Mouse (Mus musculus) hematopoietic stem cell, adult 5-6 weeks (primary cell): ENCODE measurements around the gene E2f6. TPM values are rescaled to one million over a fixed set of nuclear protein-coding genes. Genes with fewer than 3 reads are reported as not detected.

Experiments
- ATAC-seq, 2 experiments: fragments of 125-278 bp in 1 of 2; replicated peaks in 1 of 2; 2 replicates each; pipeline ENCODE4 v1.8.0; 2016 to 2017; ENCODE audit warnings: inconsistent platforms in 2 of 2, mild to moderate bottlenecking in 2 of 2, moderate number of reproducible peaks in 2 of 2, low read depth in 1 of 2, moderate TSS enrichment in 1 of 2; ENCODE audit not compliant: low FRiP score in 2 of 2, poor library complexity in 2 of 2, severe bottlenecking in 2 of 2, insufficient read depth in 1 of 2, low TSS enrichment in 1 of 2
- total RNA-seq: library from RNA; stranded (forward); fragments of 172-1452, 232-1000 nt; gene quantifications from 2 replicates; pipeline ENCODE4 v1.2.3, GENCODE M21; 2017

E2f6 gene
- total RNA-seq, 1 experiment from 2014 or later = 63.5 TPM

- ATAC-seq = no peak
These were observed 49.8 kb downstream of the E2f6 start for GRCm38 (mm10) chr12:16860533-16860932.

DNA sequence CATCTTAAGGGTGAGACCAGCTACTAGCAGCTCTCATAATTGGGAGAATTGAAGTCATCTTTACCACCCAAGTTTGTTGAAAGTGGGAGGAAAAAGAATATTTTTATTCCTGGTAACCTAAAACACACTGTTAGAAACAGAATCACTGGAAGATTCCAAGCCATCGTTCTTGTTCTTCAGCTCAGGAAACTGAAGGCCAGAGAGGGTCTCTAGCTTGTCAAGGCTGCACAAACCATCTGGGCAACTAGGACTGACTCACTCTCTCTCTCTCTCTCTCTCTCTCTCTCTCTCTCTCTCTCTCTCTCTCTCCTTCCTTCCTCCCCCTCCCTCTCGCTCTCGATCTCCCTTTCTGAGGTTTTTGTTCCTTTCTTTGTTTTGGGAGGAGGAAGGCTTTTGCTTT lies 50.2 kb downstream of the E2f6 start:
- no peak for ATAC-seq

GRCm38 (mm10) chr12:16864477-16864876 lies 53.7 kb downstream of the E2f6 start:
- ATAC-seq = no peak

- ATAC-seq = no peak; a peak in 1 of 4 replicates
These were observed 55.1 kb downstream of the E2f6 start for GRCm38 (mm10) chr12:16865871-16866270.

GRCm38 (mm10) chr12:16866460-16866859 lies 55.7 kb downstream of the E2f6 start:
- ATAC-seq = peak; percentile 75 to 81

GRCm38 (mm10) chr12:16867306-16867705 lies 56.5 kb downstream of the E2f6 start:
- ATAC-seq = no peak

- ATAC-seq = no peak
These were observed 57.9 kb downstream of the E2f6 start for GRCm38 (mm10) chr12:16868618-16869017.

GRCm38 (mm10) chr12:16869091-16869778 lies 58.5 kb downstream of the E2f6 start:
- ATAC-seq = no peak

DNA sequence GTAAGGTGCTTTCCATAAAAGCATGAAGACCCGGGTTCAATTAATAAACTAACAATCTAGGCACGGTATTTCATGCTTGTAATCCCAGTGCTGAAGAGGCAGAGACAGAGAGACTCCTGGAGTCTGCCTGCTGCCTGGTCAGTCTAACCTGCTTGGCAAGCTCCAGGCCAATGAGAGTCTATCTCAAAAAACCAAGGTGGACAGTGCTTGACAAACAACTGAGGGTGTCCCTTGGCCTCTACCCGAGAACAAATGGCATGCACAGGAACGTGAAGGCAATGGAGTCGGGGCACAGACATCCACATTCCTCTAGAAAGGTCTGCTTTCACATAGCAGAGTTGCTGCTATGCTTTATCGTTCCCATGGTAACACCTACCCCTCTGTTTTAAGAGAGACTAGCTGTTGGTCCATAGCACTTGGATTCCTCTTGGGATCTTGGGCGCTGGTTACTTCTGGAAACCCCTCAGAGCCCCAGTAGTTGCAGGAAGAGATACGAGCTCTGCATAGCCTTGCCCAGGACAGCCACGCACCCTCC lies 59.2 kb downstream of the E2f6 start:
- ATAC-seq = no peak

GRCm38 (mm10) chr12:16870405-16871068 lies 59.8 kb downstream of the E2f6 start:
- ATAC-seq = peak; percentile 24 to 33

DNA sequence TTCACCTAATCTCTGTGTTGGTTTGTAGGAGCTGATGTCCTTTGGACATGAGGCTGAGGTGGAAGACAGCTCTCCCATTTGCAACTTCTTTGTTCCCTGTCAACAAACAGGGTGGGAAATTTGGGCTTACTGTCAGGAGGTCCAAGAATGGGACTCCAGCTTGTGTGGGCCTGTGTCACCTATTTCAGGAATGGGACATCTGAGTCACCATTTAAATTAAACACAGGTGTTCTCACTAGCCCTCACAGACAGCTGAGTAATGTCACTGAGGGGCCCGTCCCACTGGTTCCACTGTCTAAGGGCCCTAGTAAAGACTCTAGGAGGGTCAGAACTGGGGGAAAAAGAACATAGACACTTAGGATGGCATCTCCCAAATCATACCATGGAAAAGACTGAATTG lies 61.2 kb downstream of the E2f6 start:
- ATAC-seq = no peak

- no peak for ATAC-seq
These were observed 62.2 kb downstream of the E2f6 start for GRCm38 (mm10) chr12:16872926-16873464.

- ATAC-seq = no peak
These were observed 62.8 kb downstream of the E2f6 start for GRCm38 (mm10) chr12:16873549-16873948.

- no peak for ATAC-seq
These were observed 63.3 kb downstream of the E2f6 start for GRCm38 (mm10) chr12:16874086-16874485.

- peak; percentile 57 to 61; a peak in 3 of 4 replicates for ATAC-seq
These were observed 64.5 kb downstream of the E2f6 start for GRCm38 (mm10) chr12:16875269-16875668.

DNA sequence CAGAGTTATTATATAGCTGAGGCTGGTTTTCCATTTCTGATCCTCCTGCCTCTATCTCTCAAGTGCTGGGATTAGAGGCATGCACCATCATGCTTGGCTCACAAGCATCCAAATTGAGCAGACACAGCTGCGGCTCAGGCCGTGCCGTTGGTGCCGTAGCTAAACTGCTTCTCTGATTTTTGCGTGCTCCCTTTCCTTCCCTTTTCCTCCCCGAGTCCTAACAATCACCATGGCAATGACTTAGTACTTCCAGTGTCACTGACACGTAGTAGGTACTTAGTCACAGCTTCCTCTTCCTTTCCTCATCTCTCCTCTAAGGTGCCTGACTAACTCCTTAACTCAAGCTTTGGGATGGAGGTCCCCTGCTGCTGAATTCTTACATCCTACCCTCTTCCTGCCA lies 64.9 kb downstream of the E2f6 start:
- ATAC-seq = peak; percentile 30 to 50; a peak in 3 of 4 replicates

DNA sequence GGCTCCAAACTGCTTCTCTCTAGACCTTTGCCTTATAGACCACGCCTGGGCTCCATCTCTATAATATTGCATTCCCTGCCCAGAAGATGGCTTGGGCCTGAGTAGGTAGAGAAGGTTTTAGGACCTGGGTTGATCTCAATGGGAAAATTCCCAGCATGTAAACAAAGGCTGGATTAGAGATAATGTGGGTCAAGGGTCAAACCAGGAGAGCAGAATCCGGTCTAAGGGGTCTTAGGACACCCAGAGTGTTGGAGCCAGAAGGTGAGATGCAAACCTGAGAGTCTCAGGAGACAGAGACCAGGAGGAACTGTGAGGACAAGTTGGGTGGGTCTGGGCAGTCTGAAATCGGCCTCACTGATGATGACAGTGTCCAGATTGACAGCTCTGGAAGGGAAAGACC lies 65.9 kb downstream of the E2f6 start:
- no peak for ATAC-seq

- no peak for ATAC-seq
These were observed 66.4 kb downstream of the E2f6 start for GRCm38 (mm10) chr12:16877141-16877540.
